Mouse (Mus musculus) kidney, postnatal 10 days (tissue): ENCODE measurements around the gene Ern1.
"Not testable (repeated sequence)": the region's sequence is repeated elsewhere in the genome, so short reads cannot be mapped to it uniquely, and the experiment has no call there.

Experiments
- DNase-seq: peaks from one replicate; pipeline ENCODE4 v3.0.0; 2021; ENCODE audit warnings: mixed read lengths

Gene Ern1

GRCm38 (mm10) chr11:106480530-106480885 lies 7.1 kb downstream of the Ern1 start:
- DNase-seq, result no peak

GRCm38 (mm10) chr11:106479619-106480529 lies 7.8 kb downstream of the Ern1 start:
- no peak for DNase-seq

GRCm38 (mm10) chr11:106478745-106479144 lies 8.9 kb downstream of the Ern1 start:
- no peak for DNase-seq

GRCm38 (mm10) chr11:106477505-106478160 lies 10.0 kb downstream of the Ern1 start:
- DNase-seq, result no peak

- no peak for DNase-seq
These were observed 12.3 kb downstream of the Ern1 start for GRCm38 (mm10) chr11:106475309-106475708.

- DNase-seq, result no peak
These were observed 16.0 kb downstream of the Ern1 start for GRCm38 (mm10) chr11:106471629-106472028.

GRCm38 (mm10) chr11:106468509-106468908 lies 19.1 kb downstream of the Ern1 start:
- no peak for DNase-seq

GRCm38 (mm10) chr11:106465932-106466331 lies 21.7 kb downstream of the Ern1 start:
- DNase-seq, result no peak

GRCm38 (mm10) chr11:106465545-106465903 lies 22.1 kb downstream of the Ern1 start:
- no peak for DNase-seq

- no peak for DNase-seq
These were observed 22.7 kb downstream of the Ern1 start for GRCm38 (mm10) chr11:106464681-106465544.

GRCm38 (mm10) chr11:106463845-106464244 lies 23.8 kb downstream of the Ern1 start:
- DNase-seq, result no peak

GRCm38 (mm10) chr11:106462309-106462708 lies 25.3 kb downstream of the Ern1 start:
- no peak for DNase-seq

- no peak for DNase-seq
These were observed 26.3 kb downstream of the Ern1 start for GRCm38 (mm10) chr11:106461145-106461932.

GRCm38 (mm10) chr11:106460671-106461070 lies 27.0 kb downstream of the Ern1 start:
- no peak for DNase-seq

- DNase-seq, result no peak
These were observed 29.1 kb downstream of the Ern1 start for GRCm38 (mm10) chr11:106458540-106458939.

GRCm38 (mm10) chr11:106443646-106444045 lies 44.0 kb downstream of the Ern1 start:
- no peak for DNase-seq

GRCm38 (mm10) chr11:106442564-106442963 lies 45.1 kb downstream of the Ern1 start:
- DNase-seq, result not testable (repeated sequence)

- DNase-seq, result no peak
These were observed 47.3 kb downstream of the Ern1 start for GRCm38 (mm10) chr11:106440318-106440717.

GRCm38 (mm10) chr11:106439355-106439754 lies 48.3 kb downstream of the Ern1 start:
- no peak for DNase-seq

GRCm38 (mm10) chr11:106438524-106439177 lies 49.0 kb downstream of the Ern1 start:
- no peak for DNase-seq

- DNase-seq, result no peak
These were observed 50.1 kb downstream of the Ern1 start for GRCm38 (mm10) chr11:106437543-106437942.

- no peak for DNase-seq
These were observed 50.6 kb downstream of the Ern1 start for GRCm38 (mm10) chr11:106437039-106437438.
